Mouse (Mus musculus): ENCODE results near the gene Banp.

- TF ChIP-seq CHD2 (IDR thresholded peaks at IDR 0.05; ENCODE audit: low read depth, low read length) (no peak), MAFK (IDR thresholded peaks at IDR 0.05; ENCODE audit: insufficient read depth, low read depth, low read length) (no peak), ZC3H11A (IDR thresholded peaks at IDR 0.05; ENCODE audit: borderline replicate concordance, low read depth, low read length) (no peak), ZNF384 (IDR thresholded peaks at IDR 0.05; ENCODE audit: low read depth, low read length) (no peak)
These were observed 13.2 kb upstream of the Banp start for GRCm38 (mm10) chr8:121936391-121936790.
